Comparison of ENCODE assay signal across 8 mouse cellular contexts in the genomic region with DNA sequence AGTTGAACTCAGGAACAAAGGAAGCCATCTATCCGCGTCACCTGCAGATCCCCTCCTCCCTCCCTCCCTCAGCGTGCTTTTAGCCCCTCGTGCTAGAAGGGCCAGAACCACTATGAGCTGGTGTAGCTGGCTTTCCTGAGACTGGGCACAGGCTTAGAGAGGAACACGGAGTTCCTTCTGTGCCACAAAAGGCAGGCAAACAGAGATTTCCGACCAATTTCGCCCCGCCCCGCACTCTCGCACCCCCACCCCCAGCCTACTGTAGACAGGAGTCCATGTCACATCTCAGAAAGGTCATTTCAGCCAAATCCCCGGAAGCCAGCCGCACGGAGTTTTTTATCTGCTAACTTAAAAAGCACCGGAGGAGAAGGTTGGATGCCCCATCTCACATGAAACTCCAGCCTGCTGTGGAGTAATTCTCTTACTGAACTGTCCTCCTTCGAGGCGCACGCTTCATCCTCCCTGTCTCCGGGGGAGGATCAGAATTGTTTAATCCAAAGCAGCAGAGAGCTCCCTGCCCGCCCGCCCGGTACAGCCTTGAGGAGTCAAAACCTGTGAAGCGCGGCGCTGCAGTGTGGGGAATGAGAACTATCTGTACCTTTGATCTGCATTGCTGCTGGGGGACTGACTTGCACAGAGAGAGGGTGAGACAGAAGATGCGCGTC. TPM values are rescaled to one million over a fixed set of nuclear protein-coding genes. Genes with fewer than 3 reads are reported as not detected.
A peak's percentile ranks its signal among the peaks of the same experiment; 100 is the strongest.
DNase-seq lines count a peak whose midpoint lies in the region; ATAC-seq and TF ChIP-seq lines count a peak whose summit lies in the region.

No protein-coding gene starts in this region.

- H3K9me3 ChIP-seq in embryonic facial prominence, embryonic 11.5 days (replicated peaks; ENCODE audit: control insufficient read depth, low read length) = no peaks in the 10 kb centered on the region
- no peaks in the 10 kb centered on the region for H3K9me3 ChIP-seq in kidney, embryonic 15.5 days (replicated peaks)
- no peaks in the 10 kb centered on the region for H3K9me3 ChIP-seq in midbrain, postnatal 0 days (ENCODE audit: low read length)

- no peak for TF ChIP-seq CTCF in left cerebral cortex, adult 2 months (IDR thresholded peaks at IDR 0.05)
- no peak for TF ChIP-seq CTCF in midbrain, postnatal 0 days (IDR thresholded peaks at IDR 0.05)
- TF ChIP-seq CTCF in thymus, adult 2 months (IDR thresholded peaks at IDR 0.05; ENCODE audit: borderline replicate concordance, control insufficient read depth, extremely low read depth, insufficient read depth, low read length, poor library complexity) = no peak

- WGBS in embryonic facial prominence, embryonic 11.5 days = 3% methylated on average over 26 of the region's 26 CpGs
- 1% methylated on average over 26 of the region's 26 CpGs for WGBS in kidney, embryonic 15.5 days
- under 1% methylated on average over 26 of the region's 26 CpGs for WGBS in midbrain, postnatal 0 days
- 5% methylated on average over 26 of the region's 26 CpGs for WGBS in thymus, adult 2 months

- no peaks in the 10 kb centered on the region; the same call in 1 of the 2 replicates for H3K4me1 ChIP-seq in embryonic facial prominence, embryonic 11.5 days (ENCODE audit: control insufficient read depth, insufficient read depth, low read length)
- peaks cover 20% of the 10 kb centered on the region for H3K4me1 ChIP-seq in kidney, embryonic 15.5 days
- peaks cover 6% of the 10 kb centered on the region; the same call in 1 of the 2 replicates for H3K4me1 ChIP-seq in midbrain, postnatal 0 days (ENCODE audit: insufficient read depth, low read length)
- no peaks in the 10 kb centered on the region for H3K4me1 ChIP-seq in thymus, adult 2 months (replicated peaks; ENCODE audit: control insufficient read depth, insufficient read depth, low read length)

- no peak for ATAC-seq in embryonic facial prominence, embryonic 11.5 days (replicated peaks; ENCODE audit: insufficient number of reproducible peaks, low FRiP score, low TSS enrichment, low read depth)
- ATAC-seq in kidney, embryonic 15.5 days (replicated peaks; ENCODE audit: low FRiP score) = peak; percentile 81
- ATAC-seq in midbrain, postnatal 0 days (ENCODE audit: low FRiP score) = peak; percentile 35; the same call in 1 of the 2 replicates

- DNase-seq in left cerebral cortex, adult 2 months (ENCODE audit: extremely low spot score in 1 of 2, low spot score in 2 of 2) = no peak
- DNase-seq in left cerebral cortex, adult 8-10 months (ENCODE audit: low spot score in 2 of 2) = no peak
- DNase-seq in embryonic facial prominence, embryonic 11.5 days (ENCODE audit: low spot score) = peak; percentile 33
- peak; percentile 22 for DNase-seq in midbrain, postnatal 0 days (ENCODE audit: low spot score)
- DNase-seq in cerebellum, adult 18-20 months = no peak
- no peak for DNase-seq in thymus, postnatal 36 days
- DNase-seq in thymus, adult 2 months = no peak

- peaks cover 9% of the 10 kb centered on the region for H3K27me3 ChIP-seq in embryonic facial prominence, embryonic 11.5 days (ENCODE audit: control insufficient read depth, insufficient read depth, low read length)
- peaks cover 50% of the 10 kb centered on the region for H3K27me3 ChIP-seq in kidney, embryonic 15.5 days
- peaks cover 13% of the 10 kb centered on the region for H3K27me3 ChIP-seq in midbrain, postnatal 0 days (ENCODE audit: insufficient read depth, low read length)
- H3K27me3 ChIP-seq in thymus, adult 2 months (ENCODE audit: control insufficient read depth, insufficient read depth, low read length) = no peaks in the 10 kb centered on the region; the same call in 1 of the 2 replicates

- no peak for TF ChIP-seq POLR2A in thymus, adult 2 months (IDR thresholded peaks at IDR 0.05; ENCODE audit: control insufficient read depth, extremely low read depth, insufficient read depth, low read length, poor library complexity)

- H3K4me3 ChIP-seq in left cerebral cortex, adult 2 months = peak overlapping the region; percentile 31
- H3K4me3 ChIP-seq in embryonic facial prominence, embryonic 11.5 days (ENCODE audit: low read depth, low read length) = peak overlapping the region; percentile 19
- peak overlapping the region; percentile 35 for H3K4me3 ChIP-seq in kidney, embryonic 15.5 days (replicated peaks)
- peak overlapping the region; percentile 28 for H3K4me3 ChIP-seq in midbrain, postnatal 0 days (ENCODE audit: low read depth, low read length)
- no peak overlapping the region for H3K4me3 ChIP-seq in thymus, adult 2 months (ENCODE audit: control insufficient read depth, insufficient read depth, low read length)

- peak overlapping the region; percentile 13; the same call in 1 of the 2 replicates for H3K9ac ChIP-seq in embryonic facial prominence, embryonic 11.5 days (replicated peaks; ENCODE audit: low read length)
- peak overlapping the region; percentile 21 for H3K9ac ChIP-seq in kidney, embryonic 15.5 days
- peak overlapping the region; percentile 44; the same call in 1 of the 2 replicates for H3K9ac ChIP-seq in midbrain, postnatal 0 days (replicated peaks; ENCODE audit: low read length, poor library complexity, severe bottlenecking)

- peak overlapping the region; percentile 38 for H3K4me2 ChIP-seq in embryonic facial prominence, embryonic 11.5 days (ENCODE audit: low read depth, low read length)
- H3K4me2 ChIP-seq in kidney, embryonic 15.5 days = peak overlapping the region; percentile 63
- H3K4me2 ChIP-seq in midbrain, postnatal 0 days (ENCODE audit: low read depth, low read length, poor library complexity, severe bottlenecking) = peak overlapping the region; percentile 59

- intact Hi-C loops in left cerebral cortex, adult 2 months (cut with DNase I) = no loop called here

- H3K27ac ChIP-seq in left cerebral cortex, adult 2 months = peak overlapping the region; percentile 55
- no peak overlapping the region for H3K27ac ChIP-seq in embryonic facial prominence, embryonic 11.5 days (replicated peaks; ENCODE audit: low read depth, low read length)
- H3K27ac ChIP-seq in kidney, embryonic 15.5 days = no peak overlapping the region; the same call in 1 of the 2 replicates
- no peak overlapping the region for H3K27ac ChIP-seq in midbrain, postnatal 0 days (ENCODE audit: low read depth, low read length)
- H3K27ac ChIP-seq in thymus, adult 2 months (ENCODE audit: control insufficient read depth, insufficient read depth, low read length) = no peak overlapping the region

- H3K36me3 ChIP-seq in embryonic facial prominence, embryonic 11.5 days (replicated peaks; ENCODE audit: control insufficient read depth, insufficient read depth, low read depth, low read length) = no peaks in the 10 kb centered on the region
- H3K36me3 ChIP-seq in kidney, embryonic 15.5 days = no peaks in the 10 kb centered on the region
- H3K36me3 ChIP-seq in midbrain, postnatal 0 days (ENCODE audit: insufficient read depth, low read length) = no peaks in the 10 kb centered on the region
- no peaks in the 10 kb centered on the region for H3K36me3 ChIP-seq in thymus, adult 2 months (ENCODE audit: control insufficient read depth, insufficient read depth, low read length)

RNA-seq across cellular contexts. Expression of a gene that starts 45.8 kb away (rescaled TPM):
- 10 to 100 TPM; 83.2 to 93.0 TPM for total RNA-seq in left cerebral cortex, adult 2 months (2021)
- 10 to 100 TPM; 73.7 to 94.6 (median 86.7) TPM for total RNA-seq in left cerebral cortex, adult 8-10 months (2022)
- polyA plus RNA-seq in embryonic facial prominence, embryonic 11.5 days (2014; fragmentation: Nextera tagmentation; extraction: Ambion mirVana) = 152 and 159 TPM in 2 replicates
- 130 TPM in 2 replicates for polyA plus RNA-seq in kidney, embryonic 15.5 days (2015; fragmentation: Nextera tagmentation; extraction: Ambion mirVana)
- 51.1 and 60.3 TPM in 2 replicates for total RNA-seq in midbrain, postnatal 0 days (2014; rRNA removed)
- polyA plus RNA-seq in midbrain, postnatal 0 days (2015; fragmentation: Nextera tagmentation; extraction: Ambion mirVana) = 56.7 and 60.2 TPM in 2 replicates
- 74.1 and 86.5 TPM in 2 replicates for polyA plus RNA-seq in thymus, adult 2 months (2012; rRNA removed)

RNA-seq across cellular contexts. Expression of a gene that starts 46.7 kb away (rescaled TPM):
- 10 to 100 TPM; 46.5 to 48.2 TPM for total RNA-seq in left cerebral cortex, adult 2 months (2021)
- total RNA-seq in left cerebral cortex, adult 8-10 months (2022) = 10 to 100 TPM; 40.9 to 45.1 (median 44.2) TPM
- 6.6 and 7.1 TPM in 2 replicates for polyA plus RNA-seq in embryonic facial prominence, embryonic 11.5 days (2014; fragmentation: Nextera tagmentation; extraction: Ambion mirVana)
- polyA plus RNA-seq in kidney, embryonic 15.5 days (2015; fragmentation: Nextera tagmentation; extraction: Ambion mirVana) = 5.1 and 5.5 TPM in 2 replicates
- total RNA-seq in midbrain, postnatal 0 days (2014; rRNA removed) = 26.1 TPM in 2 replicates
- polyA plus RNA-seq in midbrain, postnatal 0 days (2015; fragmentation: Nextera tagmentation; extraction: Ambion mirVana) = 4.5 and 5.2 TPM in 2 replicates
- polyA plus RNA-seq in thymus, adult 2 months (2012; rRNA removed) = 22.2 and 32.2 TPM in 2 replicates

Comparison
In these comparisons a context has a peak if more than half of its experiments do, and no peak if none do; other contexts are left out.
1. DNase-seq: peak in embryonic facial prominence, embryonic 11.5 days (single experiment) and midbrain, postnatal 0 days (single experiment); none in left cerebral cortex, adult 2 months (0 of 2), left cerebral cortex, adult 8-10 months (0 of 2), cerebellum, adult 18-20 months (0 of 2), thymus, postnatal 36 days (0 of 2) and thymus, adult 2 months (single experiment).
2. Peak in every context shown above with its lines, with median percentiles within 50 percentile points of each other: H3K4me2 ChIP-seq and H3K9ac ChIP-seq.